Mouse (Mus musculus) A20 (cell line): ENCODE results near the gene Slc12a3.

ENCODE experiments used
- DNase-seq: peaks from one replicate; pipeline ENCODE4 v3.0.0-alpha.2; 2011; ENCODE audit warnings: low read depth, low spot score

Slc12a3 gene

DNA sequence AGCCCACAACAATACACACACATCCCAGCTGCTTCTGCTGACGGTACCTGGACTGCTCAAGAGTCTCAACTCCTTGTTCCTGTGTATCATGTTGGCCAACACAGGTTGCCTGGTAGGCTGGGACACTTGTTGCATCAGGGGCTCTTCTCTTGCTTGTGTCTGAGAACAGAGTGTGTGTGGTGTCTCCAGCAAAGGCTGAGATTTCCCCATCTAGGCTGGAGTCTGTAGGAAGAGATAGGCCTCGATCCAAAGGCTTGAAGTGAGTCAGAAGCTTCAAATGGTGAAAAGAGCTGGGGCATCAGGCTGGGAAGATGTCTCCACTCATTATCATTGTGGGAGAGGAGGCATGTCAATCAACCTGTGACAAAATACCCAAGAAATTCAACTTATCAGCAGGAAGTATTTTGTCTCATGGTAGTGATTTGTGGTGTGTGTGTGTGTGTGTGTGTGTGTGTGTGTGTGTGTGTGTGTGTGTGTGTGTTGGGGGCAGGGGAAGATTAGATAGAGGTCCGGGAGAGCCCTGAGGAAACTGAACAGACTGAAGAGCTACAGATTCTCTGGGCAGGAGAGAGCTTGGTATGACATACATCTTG is 70.5 kb downstream of the Slc12a3 start:
- no peak for DNase-seq

DNA sequence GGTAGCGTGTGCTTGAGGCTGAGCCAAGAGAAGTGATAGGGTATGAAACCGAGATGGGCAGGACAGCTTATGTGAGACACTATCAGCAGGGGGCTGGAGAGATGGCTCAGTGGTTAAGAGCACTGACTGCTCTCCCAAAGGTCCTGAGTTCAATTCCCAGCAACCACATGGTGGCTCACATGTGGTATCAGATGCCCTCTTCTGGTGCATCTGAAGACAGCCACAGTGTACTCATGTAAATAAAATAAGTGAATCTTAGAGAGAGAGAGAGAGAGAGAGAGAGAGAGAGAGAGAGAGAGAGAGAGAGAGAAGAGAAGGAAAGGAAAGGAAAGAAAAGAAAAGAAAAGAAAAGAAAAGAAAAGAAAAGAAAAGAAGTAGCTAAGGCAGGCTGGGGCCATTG is 71.0 kb downstream of the Slc12a3 start:
- peak; percentile 33 for DNase-seq

DNA sequence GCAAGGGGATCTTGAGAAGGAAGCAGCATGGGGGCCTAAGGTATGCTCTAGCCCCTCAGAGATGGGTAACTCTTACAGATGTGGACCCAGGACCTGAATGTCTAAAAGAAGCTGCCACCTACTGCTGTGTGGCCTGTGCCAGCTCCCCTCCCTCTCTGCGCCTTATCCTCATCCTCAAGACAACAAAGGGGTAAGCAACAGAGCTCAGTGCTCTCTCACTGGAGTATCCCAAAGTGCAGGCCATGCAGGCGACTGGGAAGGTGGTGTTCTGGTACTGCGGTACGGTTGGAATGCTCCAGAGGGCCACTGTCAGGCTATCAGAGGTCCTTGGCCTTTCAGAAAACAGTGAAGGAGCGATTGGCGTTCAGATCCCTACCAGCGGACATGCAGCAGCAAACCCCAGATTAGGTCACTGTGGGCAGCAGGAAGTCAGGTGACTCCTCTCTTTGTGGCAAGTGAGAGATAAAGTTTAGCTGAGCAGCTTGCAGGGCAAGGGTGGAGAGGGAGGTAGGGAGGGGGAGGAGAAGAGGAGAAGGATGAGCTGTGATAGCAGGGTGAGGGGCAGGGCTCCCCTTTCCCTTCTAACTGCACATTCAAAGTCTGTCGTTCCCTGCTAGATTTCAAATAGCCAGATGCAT is 79.6 kb downstream of the Slc12a3 start:
- DNase-seq: no peak

DNA sequence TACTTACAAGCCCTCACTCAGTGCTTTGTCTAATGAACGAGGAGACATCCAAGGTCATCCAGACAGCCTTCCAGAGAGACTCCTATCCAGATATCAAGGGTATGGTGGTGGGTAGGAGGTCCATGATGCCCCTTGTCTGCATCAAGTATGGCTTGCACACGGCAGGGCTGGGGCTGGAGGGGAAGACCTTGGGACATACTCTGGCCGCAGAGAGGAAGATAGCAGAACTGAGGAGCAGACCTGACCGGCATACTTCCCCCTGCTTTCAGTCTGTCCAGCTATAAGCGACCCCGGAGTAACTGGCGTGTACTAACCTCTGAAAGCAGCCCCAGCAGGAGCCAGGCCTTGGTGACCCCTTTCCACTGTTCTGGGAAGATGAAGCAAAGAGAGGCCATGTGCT is 80.5 kb downstream of the Slc12a3 start:
- DNase-seq: no peak

DNA sequence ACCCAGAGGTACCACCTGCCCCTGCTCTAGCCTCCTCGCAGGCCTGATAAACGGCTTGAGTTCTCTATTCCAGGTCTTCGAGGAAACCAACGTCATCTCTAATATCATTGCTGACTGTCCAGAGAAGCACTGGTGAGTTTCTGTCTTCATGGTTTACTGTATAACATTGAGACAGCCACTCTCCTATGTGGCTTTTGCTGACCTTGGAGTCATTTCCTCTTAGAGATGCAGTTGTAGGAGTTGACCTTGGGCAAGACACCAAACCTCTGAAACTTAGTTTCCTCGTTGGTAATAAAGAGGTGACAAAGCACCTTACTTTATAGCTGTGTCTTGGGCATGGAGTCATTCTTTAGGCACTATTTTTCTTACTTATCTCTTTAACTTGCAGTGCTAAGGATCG is 83.5 kb downstream of the Slc12a3 start:
- no peak for DNase-seq

DNA sequence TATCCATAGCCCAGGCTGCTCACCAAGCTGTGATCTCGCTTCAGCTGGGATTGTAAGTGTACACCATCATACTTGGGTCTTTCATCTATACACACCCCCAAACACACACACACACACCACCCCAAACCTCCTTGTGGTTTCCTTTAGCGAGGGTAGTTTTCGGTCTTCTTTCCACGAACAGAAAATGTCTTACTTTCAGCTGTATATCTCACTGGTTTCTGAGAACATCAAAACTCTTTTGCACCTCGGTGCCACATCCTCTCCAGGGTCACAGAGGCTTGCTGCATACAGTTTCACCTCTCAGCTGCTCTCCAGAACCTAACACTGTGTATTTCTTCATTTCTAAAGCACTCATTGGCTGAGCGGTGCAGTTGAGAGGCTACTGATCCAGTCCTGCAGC is 84.5 kb downstream of the Slc12a3 start:
- DNase-seq: no peak

DNA sequence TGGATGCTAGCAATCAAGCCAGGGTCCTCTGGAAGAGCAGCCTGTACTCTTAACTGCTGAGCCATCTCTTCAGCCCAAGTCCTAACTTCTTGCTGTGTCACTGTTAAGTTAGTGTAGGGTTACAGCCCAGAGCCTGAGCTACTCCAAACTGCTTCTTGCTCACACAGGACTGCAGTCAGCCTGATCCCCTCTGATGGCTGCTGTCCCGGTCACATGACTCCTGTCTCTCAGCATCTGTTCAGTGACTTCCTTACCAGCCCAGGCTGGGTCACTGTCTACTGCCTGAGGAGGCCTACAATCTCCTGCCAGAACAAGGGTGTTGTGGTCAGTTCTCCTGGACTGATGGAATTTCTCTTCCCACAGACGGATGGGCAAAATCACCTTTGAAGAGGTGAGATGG is 86.2 kb downstream of the Slc12a3 start:
- DNase-seq: no peak
